Mouse (Mus musculus) forebrain, embryonic 15.5 days (tissue): ENCODE data around the gene Kcnmb1. TPM values are rescaled to one million over a fixed set of nuclear protein-coding genes. Genes with fewer than 3 reads are reported as not detected.

Experiments
- ATAC-seq: fragments of 200-750 bp; cut with Nextera tagmentation; replicated peaks from 2 replicates; pipeline ENCODE4 v1.8.0; 2017; ENCODE audit warnings: mild to moderate bottlenecking, moderate TSS enrichment, moderate library complexity
- H3K27ac ChIP-seq: fragments of 300-500 bp; sonication (generic); replicated peaks from 2 replicates; pipeline ENCODE4 v1.5.1; 2015; ENCODE audit warnings: mild to moderate bottlenecking, inconsistent platforms
- H3K27me3 ChIP-seq: fragments of 300-500 bp; sonication (generic); 2 replicates; pipeline ENCODE4 v1.6.1; 2015; ENCODE audit warnings: inconsistent platforms
- H3K36me3 ChIP-seq: fragments of 300-500 bp; sonication (generic); 2 replicates; pipeline ENCODE4 v1.6.1; 2015; ENCODE audit warnings: mild to moderate bottlenecking, inconsistent platforms
- H3K4me1 ChIP-seq: fragments of 300-500 bp; sonication (generic); 2 replicates; pipeline ENCODE4 v1.6.1; 2015; ENCODE audit warnings: inconsistent platforms
- H3K4me2 ChIP-seq: fragments of 300-500 bp; sonication (generic); replicated peaks from 2 replicates; pipeline ENCODE4 v1.6.1; 2015; ENCODE audit warnings: mild to moderate bottlenecking, inconsistent platforms
- H3K4me3 ChIP-seq: fragments of 300-500 bp; sonication (generic); 2 replicates; pipeline ENCODE4 v1.5.1; 2015; ENCODE audit warnings: mild to moderate bottlenecking, inconsistent platforms
- H3K9ac ChIP-seq: fragments of 300-500 bp; sonication (generic); replicated peaks from 2 replicates; pipeline ENCODE4 v1.6.1; 2015; ENCODE audit warnings: mild to moderate bottlenecking, inconsistent platforms
- H3K9me3 ChIP-seq: fragments of 300-500 bp; sonication (generic); 2 replicates; pipeline ENCODE4 v1.6.1; 2016; ENCODE audit warnings: inconsistent platforms
- WGBS: fragments of 180-500 bp; shearing (Covaris S2); methylation state at CpG from one replicate; pipeline ENCODE4 v1.1.7; 2015; ENCODE audit warnings: mixed read lengths; 5-methylcytosine and 5-hydroxymethylcytosine counted together
- polyA plus RNA-seq: library from polyadenylated mRNA; unstranded; fragments of >200 nt; fragmentation: Nextera tagmentation; extraction: Ambion mirVana; gene quantifications from 2 replicates; pipeline ENCODE4 v1.2.1, GENCODE M21; 2015

Kcnmb1 gene
- polyA plus RNA-seq, 1 experiment from 2014 or later = 0.15 TPM

- Histone ChIP-seq H3K4me2 (no peak overlapping the region), H3K36me3 (no peaks in the 10 kb centered on the region), H3K27ac (no peak overlapping the region), H3K9me3 (no peaks in the 10 kb centered on the region), H3K4me1 (no peaks in the 10 kb centered on the region), H3K27me3 (no peaks in the 10 kb centered on the region), H3K4me3 (no peak overlapping the region), H3K9ac (no peak overlapping the region)
- WGBS = 73% methylated on average over 14 of the region's 14 CpGs
- 0 out of 2 replicates have a peak, but pooled peaks have one; percentile 29 for ATAC-seq
Observed at GRCm38 (mm10) chr11:33974341-33975040, 11.7 kb downstream of the Kcnmb1 start.

GRCm38 (mm10) chr11:33975121-33975520 is 12.3 kb downstream of the Kcnmb1 start:
- Histone ChIP-seq H3K36me3 (no peaks in the 10 kb centered on the region), H3K27me3 (no peaks in the 10 kb centered on the region), H3K4me3 (no peak overlapping the region), H3K4me1 (no peaks in the 10 kb centered on the region), H3K27ac (no peak overlapping the region), H3K9me3 (no peaks in the 10 kb centered on the region), H3K9ac (no peak overlapping the region), H3K4me2 (no peak overlapping the region)
- 86% methylated on average over 2 of the region's 2 CpGs for WGBS
- ATAC-seq = no peak

GRCm38 (mm10) chr11:33980146-33980545 is 17.3 kb downstream of the Kcnmb1 start:
- H3K27ac ChIP-seq = no peak overlapping the region
- no peak overlapping the region for H3K4me2 ChIP-seq
- no peaks in the 10 kb centered on the region for H3K4me1 ChIP-seq
- H3K36me3 ChIP-seq = no peaks in the 10 kb centered on the region
- H3K27me3 ChIP-seq = no peaks in the 10 kb centered on the region
- WGBS = 77% methylated on average over 4 of the region's 4 CpGs
- no peak overlapping the region for H3K4me3 ChIP-seq
- no peak overlapping the region for H3K9ac ChIP-seq
- ATAC-seq = no peak
- H3K9me3 ChIP-seq = no peaks in the 10 kb centered on the region

GRCm38 (mm10) chr11:33986525-33986924 is 23.7 kb downstream of the Kcnmb1 start:
- no peaks in the 10 kb centered on the region for H3K9me3 ChIP-seq
- H3K27me3 ChIP-seq = no peaks in the 10 kb centered on the region
- no peaks in the 10 kb centered on the region for H3K4me1 ChIP-seq
- H3K36me3 ChIP-seq = no peaks in the 10 kb centered on the region
- H3K4me3 ChIP-seq = no peak overlapping the region
- H3K27ac ChIP-seq = no peak overlapping the region
- WGBS = 86% methylated on average over 2 of the region's 2 CpGs
- no peak for ATAC-seq
- H3K4me2 ChIP-seq = no peak overlapping the region
- H3K9ac ChIP-seq = no peak overlapping the region

- Histone ChIP-seq H3K9me3 (no peaks in the 10 kb centered on the region), H3K4me1 (peaks cover 11% of the 10 kb centered on the region), H3K36me3 (no peaks in the 10 kb centered on the region), H3K27ac (no peak overlapping the region), H3K9ac (no peak overlapping the region), H3K4me3 (no peak overlapping the region), H3K4me2 (no peak overlapping the region), H3K27me3 (no peaks in the 10 kb centered on the region)
- WGBS = 82% methylated on average over 5 of the region's 5 CpGs
- no peak for ATAC-seq
Observed at GRCm38 (mm10) chr11:33990002-33990401, 27.2 kb downstream of the Kcnmb1 start.

- no peaks in the 10 kb centered on the region for H3K9me3 ChIP-seq
- H3K4me3 ChIP-seq = no peak within 1 kb of the TSS
- no peak within 1 kb of the TSS for H3K27ac ChIP-seq
- no peak within 1 kb of the TSS for H3K9ac ChIP-seq
- H3K4me2 ChIP-seq = peak within 1 kb of the TSS; percentile 26
- no peaks in the 10 kb centered on the region for H3K36me3 ChIP-seq
- peak; percentile 82 for ATAC-seq
- WGBS = 17% methylated on average over 12 of the region's 12 CpGs
- peaks cover 11% of the 10 kb centered on the region for H3K4me1 ChIP-seq
- no peaks in the 10 kb centered on the region for H3K27me3 ChIP-seq
Observed at GRCm38 (mm10) chr11:33992938-33993337, 30.1 kb downstream of the Kcnmb1 start, which contains the start of gene Kcnip1. Gene Kcnip1 (minus strand): TSS chr11:33993152.

GRCm38 (mm10) chr11:33993496-33993895 is 30.7 kb downstream of the Kcnmb1 start:
- no peaks in the 10 kb centered on the region for H3K9me3 ChIP-seq
- no peak overlapping the region for H3K27ac ChIP-seq
- 0 out of 2 replicates have a peak, but pooled peaks have one; percentile 11 for ATAC-seq
- H3K9ac ChIP-seq = no peak overlapping the region
- H3K4me2 ChIP-seq = no peak overlapping the region
- H3K36me3 ChIP-seq = no peaks in the 10 kb centered on the region
- H3K4me1 ChIP-seq = peaks cover 11% of the 10 kb centered on the region
- H3K27me3 ChIP-seq = no peaks in the 10 kb centered on the region
- 68% methylated on average over 5 of the region's 5 CpGs for WGBS
- no peak overlapping the region for H3K4me3 ChIP-seq

GRCm38 (mm10) chr11:33998244-33998643 is 35.4 kb downstream of the Kcnmb1 start:
- no peak for ATAC-seq
- WGBS = 63% methylated on average over 10 of the region's 10 CpGs
- H3K9ac ChIP-seq = no peak overlapping the region

GRCm38 (mm10) chr11:34000416-34000815 is 37.6 kb downstream of the Kcnmb1 start:
- no peaks in the 10 kb centered on the region for H3K27me3 ChIP-seq
- no peak overlapping the region for H3K4me3 ChIP-seq
- no peak overlapping the region for H3K4me2 ChIP-seq
- no peaks in the 10 kb centered on the region for H3K4me1 ChIP-seq
- no peaks in the 10 kb centered on the region for H3K9me3 ChIP-seq
- ATAC-seq = no peak
- H3K27ac ChIP-seq = no peak overlapping the region
- no peak overlapping the region for H3K9ac ChIP-seq
- no peaks in the 10 kb centered on the region for H3K36me3 ChIP-seq
- WGBS = 82% methylated on average over 3 of the region's 3 CpGs

More at GRCm38 (mm10) chr11:33998244-33998643, 35.4 kb downstream of the Kcnmb1 start:
- Histone ChIP-seq H3K9me3 (no peaks in the 10 kb centered on the region), H3K4me3 (no peak overlapping the region), H3K36me3 (no peaks in the 10 kb centered on the region), H3K4me1 (peaks cover 3% of the 10 kb centered on the region), H3K4me2 (no peak overlapping the region), H3K27ac (no peak overlapping the region), H3K27me3 (no peaks in the 10 kb centered on the region)

GRCm38 (mm10) chr11:34001938-34002592 is 39.3 kb downstream of the Kcnmb1 start:
- 10% methylated on average over 5 of the region's 5 CpGs for WGBS

GRCm38 (mm10) chr11:34002593-34002965 is 39.8 kb downstream of the Kcnmb1 start:
- Histone ChIP-seq H3K4me2 (no peak overlapping the region), H3K9ac (no peak overlapping the region), H3K9me3 (no peaks in the 10 kb centered on the region), H3K4me1 (no peaks in the 10 kb centered on the region), H3K36me3 (no peaks in the 10 kb centered on the region), H3K27me3 (no peaks in the 10 kb centered on the region), H3K27ac (no peak overlapping the region), H3K4me3 (no peak overlapping the region)
- WGBS = 83% methylated on average over 5 of the region's 5 CpGs
- no peak for ATAC-seq

More at GRCm38 (mm10) chr11:34001938-34002592, 39.3 kb downstream of the Kcnmb1 start:
- H3K27me3 ChIP-seq = no peaks in the 10 kb centered on the region
- H3K9me3 ChIP-seq = no peaks in the 10 kb centered on the region
- no peak overlapping the region for H3K4me2 ChIP-seq
- H3K36me3 ChIP-seq = no peaks in the 10 kb centered on the region
- no peak overlapping the region for H3K27ac ChIP-seq
- no peaks in the 10 kb centered on the region for H3K4me1 ChIP-seq
- no peak for ATAC-seq
- no peak overlapping the region for H3K4me3 ChIP-seq
- H3K9ac ChIP-seq = no peak overlapping the region

GRCm38 (mm10) chr11:34007616-34008015 is 44.8 kb downstream of the Kcnmb1 start:
- H3K9ac ChIP-seq = no peak overlapping the region
- 100% methylated on average over 2 of the region's 2 CpGs for WGBS
- no peaks in the 10 kb centered on the region for H3K9me3 ChIP-seq
- no peak for ATAC-seq
- no peak overlapping the region for H3K27ac ChIP-seq
- H3K4me3 ChIP-seq = no peak overlapping the region
- H3K4me2 ChIP-seq = no peak overlapping the region
- H3K4me1 ChIP-seq = no peaks in the 10 kb centered on the region
- no peaks in the 10 kb centered on the region for H3K27me3 ChIP-seq
- no peaks in the 10 kb centered on the region for H3K36me3 ChIP-seq
